Mouse (Mus musculus): ENCODE data around the gene Fmo6.

Fmo6 gene

GRCm38 (mm10) chr1:162937415-162937814 lies at the start of gene Fmo6:
Gene Fmo6 (minus strand): TSS chr1:162937515.
- no peak for DNase-seq (ENCODE audit: low spot score in 2 of 2)

GRCm38 (mm10) chr1:162986777-162987176 lies 49.5 kb upstream of the Fmo6 start:
- no peak for DNase-seq (ENCODE audit: low spot score in 2 of 2)

GRCm38 (mm10) chr1:162986121-162986748 lies 48.9 kb upstream of the Fmo6 start:
- DNase-seq (ENCODE audit: low spot score in 2 of 2), result no peak

GRCm38 (mm10) chr1:162984428-162984827 lies 47.1 kb upstream of the Fmo6 start, which contains the start of gene Fmo3:
Gene Fmo3 (minus strand): TSS chr1:162984528.
- no peak for DNase-seq (ENCODE audit: low spot score in 2 of 2)

- DNase-seq (ENCODE audit: low spot score in 2 of 2), result no peak
Observed at GRCm38 (mm10) chr1:162963556-162963955, 26.2 kb upstream of the Fmo6 start.

GRCm38 (mm10) chr1:162957422-162957821 lies 20.1 kb upstream of the Fmo6 start:
- DNase-seq (ENCODE audit: low spot score in 2 of 2), result no peak

- DNase-seq (ENCODE audit: low spot score in 2 of 2), result no peak
Observed at GRCm38 (mm10) chr1:162953079-162953478, 15.8 kb upstream of the Fmo6 start.

GRCm38 (mm10) chr1:162949763-162950162 lies 12.4 kb upstream of the Fmo6 start:
- DNase-seq (ENCODE audit: low spot score in 2 of 2), result no peak

- DNase-seq (ENCODE audit: low spot score in 2 of 2), result no peak
Observed at GRCm38 (mm10) chr1:162947934-162948333, 10.6 kb upstream of the Fmo6 start.

GRCm38 (mm10) chr1:162946837-162947558 lies 9.7 kb upstream of the Fmo6 start:
- DNase-seq (ENCODE audit: low spot score in 2 of 2), result no peak

GRCm38 (mm10) chr1:162943700-162944099 lies 6.4 kb upstream of the Fmo6 start:
- no peak for DNase-seq (ENCODE audit: low spot score in 2 of 2)

GRCm38 (mm10) chr1:162938696-162939351 lies 1.5 kb upstream of the Fmo6 start:
- DNase-seq (ENCODE audit: low spot score in 2 of 2), result peak in 1 of 2 experiments; percentile 57

- DNase-seq (ENCODE audit: low spot score in 2 of 2), result no peak
Observed at GRCm38 (mm10) chr1:162937970-162938695, 818 bp upstream of the Fmo6 start.

- no peak for DNase-seq (ENCODE audit: low spot score in 2 of 2)
Observed at GRCm38 (mm10) chr1:162934374-162935012, 2.8 kb downstream of the Fmo6 start.

GRCm38 (mm10) chr1:162932386-162932785 lies 4.9 kb downstream of the Fmo6 start:
- no peak for DNase-seq (ENCODE audit: low spot score in 2 of 2)

- no peak for DNase-seq (ENCODE audit: low spot score in 2 of 2)
Observed at GRCm38 (mm10) chr1:162931880-162932279, 5.4 kb downstream of the Fmo6 start.

- DNase-seq (ENCODE audit: low spot score in 2 of 2), result no peak
Observed at GRCm38 (mm10) chr1:162931310-162931875, 5.9 kb downstream of the Fmo6 start.

- DNase-seq (ENCODE audit: low spot score in 2 of 2), result no peak
Observed at GRCm38 (mm10) chr1:162930631-162931030, 6.7 kb downstream of the Fmo6 start.

GRCm38 (mm10) chr1:162929146-162929545 lies 8.2 kb downstream of the Fmo6 start:
- DNase-seq (ENCODE audit: low spot score in 2 of 2), result no peak

GRCm38 (mm10) chr1:162925121-162925520 lies 12.2 kb downstream of the Fmo6 start:
- DNase-seq (ENCODE audit: low spot score in 2 of 2), result no peak

GRCm38 (mm10) chr1:162916661-162917060 lies 20.7 kb downstream of the Fmo6 start:
- DNase-seq (ENCODE audit: low spot score in 2 of 2), result no peak
